Mouse (Mus musculus): ENCODE data around the gene Gm10130.
A peak's percentile ranks its signal among the peaks of the same experiment; 100 is the strongest.
"Not testable (repeated sequence)": the region's sequence is repeated elsewhere in the genome, so short reads cannot be mapped to it uniquely, and the experiment has no call there.

Gene Gm10130

GRCm38 (mm10) chr2:150323402-150323801 lies at the start of gene Gm10130:
Gene Gm10130, plus strand, starts transcription at chr2:150323702.
- DNase-seq (ENCODE audit: low read depth), result no peak

- DNase-seq (ENCODE audit: low read depth), result no peak
Observed at GRCm38 (mm10) chr2:150293669-150294068, 29.8 kb upstream of the Gm10130 start.

- no peak for DNase-seq (ENCODE audit: low read depth)
Observed at GRCm38 (mm10) chr2:150299096-150299495, 24.4 kb upstream of the Gm10130 start.

- no peak for DNase-seq (ENCODE audit: low read depth)
Observed at GRCm38 (mm10) chr2:150307183-150307773, 16.2 kb upstream of the Gm10130 start.

- DNase-seq (ENCODE audit: low read depth), result peak; percentile 83
Observed at GRCm38 (mm10) chr2:150310952-150311884, 12.3 kb upstream of the Gm10130 start.

GRCm38 (mm10) chr2:150316140-150316539 lies 7.4 kb upstream of the Gm10130 start:
- DNase-seq (ENCODE audit: low read depth), result no peak

- DNase-seq (ENCODE audit: low read depth), result no peak
Observed at GRCm38 (mm10) chr2:150318973-150319372, 4.5 kb upstream of the Gm10130 start.

- DNase-seq (ENCODE audit: low read depth), result not testable (repeated sequence)
Observed at GRCm38 (mm10) chr2:150357136-150357535, 33.6 kb downstream of the Gm10130 start.

GRCm38 (mm10) chr2:150362113-150362877 lies 38.8 kb downstream of the Gm10130 start, which contains the start of gene 3300002I08Rik:
Gene 3300002I08Rik, minus strand, starts transcription at chr2:150362765.
- peak; percentile 82 for DNase-seq (ENCODE audit: low read depth)

- no peak for DNase-seq (ENCODE audit: low read depth)
Observed at GRCm38 (mm10) chr2:150362878-150363229, 39.4 kb downstream of the Gm10130 start.

- not testable (repeated sequence) for DNase-seq (ENCODE audit: low read depth)
Observed at GRCm38 (mm10) chr2:150385553-150386106, 62.1 kb downstream of the Gm10130 start.

- no peak for DNase-seq (ENCODE audit: low read depth)
Observed at GRCm38 (mm10) chr2:150390198-150390597, 66.7 kb downstream of the Gm10130 start.

- DNase-seq (ENCODE audit: low read depth), result not testable (repeated sequence)
Observed at GRCm38 (mm10) chr2:150412146-150412545, 88.6 kb downstream of the Gm10130 start.

Measured in fibroblast of lung, adult 2 months (primary cell).